Mouse (Mus musculus) liver, embryonic 12.5 days (tissue): ENCODE results near the gene Btbd2. TPM values are rescaled to one million over a fixed set of nuclear protein-coding genes. Genes with fewer than 3 reads are reported as not detected.
"Not testable (repeated sequence)": the region's sequence is repeated elsewhere in the genome, so short reads cannot be mapped to it uniquely, and the experiment has no call there.

Experiments used
- ATAC-seq: fragments of 200-750 bp; cut with Nextera tagmentation; 2 replicates; pipeline ENCODE4 v1.8.0; 2017; ENCODE audit warnings: moderate number of reproducible peaks, mild to moderate bottlenecking, moderate library complexity
- H3K27ac ChIP-seq: fragments of 300-500 bp; sonication (generic); 2 replicates; pipeline ENCODE4 v1.5.1; 2016; ENCODE audit warnings: mild to moderate bottlenecking
- H3K27me3 ChIP-seq: fragments of 300-500 bp; sonication (generic); replicated peaks from 2 replicates; pipeline ENCODE4 v1.6.1; 2016; ENCODE audit warnings: mild to moderate bottlenecking, moderate library complexity
- H3K36me3 ChIP-seq: fragments of 300-500 bp; sonication (generic); 2 replicates; pipeline ENCODE4 v1.6.1; 2016; ENCODE audit warnings: mild to moderate bottlenecking, moderate library complexity
- H3K4me1 ChIP-seq: fragments of 300-500 bp; sonication (generic); 2 replicates; pipeline ENCODE4 v1.6.1; 2016
- H3K4me2 ChIP-seq: fragments of 300-500 bp; sonication (generic); 2 replicates; pipeline ENCODE4 v1.6.1; 2016; ENCODE audit warnings: mild to moderate bottlenecking, moderate library complexity
- H3K4me3 ChIP-seq: fragments of 300-500 bp; sonication (generic); 2 replicates; pipeline ENCODE4 v1.5.1; 2016; ENCODE audit warnings: mild to moderate bottlenecking, moderate library complexity
- H3K9ac ChIP-seq: fragments of 300-500 bp; sonication (generic); 2 replicates; pipeline ENCODE4 v1.6.1; 2016; ENCODE audit warnings: mild to moderate bottlenecking, moderate library complexity
- H3K9me3 ChIP-seq: fragments of 300-500 bp; sonication (generic); replicated peaks from 2 replicates; pipeline ENCODE4 v1.6.1; 2016; ENCODE audit warnings: mild to moderate bottlenecking, moderate library complexity
- WGBS: fragments of 180-500 bp; shearing (Covaris S2); methylation state at CpG from one replicate; pipeline ENCODE4 v1.1.7; 2016; ENCODE audit not compliant: insufficient replicate concordance; 5-methylcytosine and 5-hydroxymethylcytosine counted together
- microRNA-seq: library from miRNA; unstranded; fragments of <30 nt; microRNA quantifications from one replicate; pipeline ENCODE4, GENCODE M21; 2017
- polyA plus RNA-seq: library from polyadenylated mRNA; unstranded; fragments of >200 nt; fragmentation: Nextera tagmentation; extraction: Ambion mirVana; gene quantifications from 2 replicates; pipeline ENCODE4 v1.2.1, GENCODE M21; 2016

Btbd2 gene
- polyA plus RNA-seq, 1 experiment from 2014 or later = 27.3 TPM

DNA sequence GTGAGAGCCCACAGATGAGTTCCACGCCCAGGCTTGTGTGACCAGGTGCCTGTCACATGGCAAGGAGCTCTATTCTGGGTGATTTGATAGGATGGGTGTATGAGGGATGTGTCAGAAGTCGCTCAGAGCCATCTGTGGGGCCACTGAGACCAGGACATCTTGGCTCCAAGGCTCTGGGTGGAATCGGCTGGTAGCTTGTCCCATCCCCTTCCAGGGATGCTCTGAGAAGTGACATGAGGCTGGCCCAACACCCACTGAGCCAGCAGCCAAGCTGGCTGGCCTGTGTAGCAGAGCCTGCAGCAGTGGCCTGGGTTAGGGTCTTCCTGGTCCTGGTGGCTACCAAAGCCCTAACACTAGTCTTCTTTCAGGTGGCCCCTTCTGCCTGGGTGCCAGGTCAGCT lies 48.4 kb downstream of the Btbd2 start:
- Histone ChIP-seq H3K9ac (no peak overlapping the region; the same call in 1 of the 2 replicates), H3K27ac (peak overlapping the region; percentile 2; the same call in 1 of the 2 replicates), H3K27me3 (no peaks in the 10 kb centered on the region), H3K4me3 (no peak overlapping the region), H3K36me3 (peaks cover 79% of the 10 kb centered on the region), H3K9me3 (no peaks in the 10 kb centered on the region), H3K4me2 (no peak overlapping the region), H3K4me1 (peaks cover 71% of the 10 kb centered on the region)
- no peak for ATAC-seq
- WGBS = 80% methylated on average over 3 of the region's 3 CpGs

DNA sequence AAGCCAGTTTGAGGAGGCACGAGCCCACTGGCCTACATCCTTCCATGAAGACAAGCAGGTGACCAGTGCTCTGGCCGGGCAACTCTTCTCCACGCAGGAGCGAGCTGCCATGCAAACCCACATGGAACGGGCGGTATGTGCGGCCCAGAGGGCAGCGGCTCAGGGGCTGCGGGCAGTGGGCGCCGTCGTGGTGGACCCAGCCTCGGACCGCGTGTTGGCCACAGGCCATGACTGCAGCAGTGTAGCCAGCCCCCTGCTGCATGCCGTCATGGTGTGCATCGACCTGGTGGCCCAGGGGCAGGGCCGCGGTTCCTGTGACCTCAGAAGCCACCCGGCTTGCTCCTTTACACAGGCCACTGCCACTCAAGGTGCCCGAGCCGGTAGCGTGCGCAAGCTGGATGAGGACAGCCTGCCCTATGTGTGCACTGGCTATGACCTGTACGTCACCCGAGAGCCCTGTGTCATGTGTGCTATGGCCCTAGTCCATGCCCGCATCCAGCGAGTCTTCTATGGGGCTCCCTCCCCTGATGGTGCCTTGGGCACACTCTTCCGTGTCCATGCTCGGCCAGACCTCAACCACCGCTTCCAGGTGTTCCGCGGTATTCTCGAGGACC lies 50.0 kb downstream of the Btbd2 start:
- H3K9me3 ChIP-seq = no peaks in the 10 kb centered on the region
- no peaks in the 10 kb centered on the region for H3K27me3 ChIP-seq
- ATAC-seq = no peak
- H3K4me3 ChIP-seq = no peak overlapping the region
- peak overlapping the region; percentile 11; the same call in 1 of the 2 replicates for H3K27ac ChIP-seq
- peaks cover 63% of the 10 kb centered on the region for H3K36me3 ChIP-seq
- WGBS = 96% methylated on average over 34 of the region's 34 CpGs
- H3K9ac ChIP-seq = no peak overlapping the region
- H3K4me1 ChIP-seq = peaks cover 81% of the 10 kb centered on the region
- no peak overlapping the region for H3K4me2 ChIP-seq

DNA sequence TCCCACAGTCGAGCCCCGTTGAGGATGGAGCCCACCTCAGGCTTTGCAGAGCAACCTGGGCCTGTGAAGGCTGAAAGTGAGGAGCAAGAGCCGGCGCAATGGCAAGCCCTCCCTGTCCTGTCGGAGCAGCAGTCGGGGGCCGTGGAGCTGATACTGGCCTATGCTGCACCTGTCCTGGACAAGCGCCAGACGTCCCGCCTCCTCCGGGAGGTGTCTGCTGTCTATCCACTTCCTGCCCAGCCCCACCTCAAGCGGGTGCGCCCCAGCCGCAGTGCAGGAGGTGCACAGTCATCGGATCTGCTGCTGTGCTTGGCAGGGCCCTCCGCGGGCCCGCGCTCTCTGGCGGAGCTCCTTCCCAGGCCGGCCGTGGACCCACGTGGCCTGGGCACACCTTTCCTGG lies 50.6 kb downstream of the Btbd2 start:
- H3K27ac ChIP-seq = peak overlapping the region; percentile 11; the same call in 1 of the 2 replicates
- H3K27me3 ChIP-seq = no peaks in the 10 kb centered on the region
- no peak for ATAC-seq
- no peaks in the 10 kb centered on the region for H3K9me3 ChIP-seq
- WGBS = 80% methylated on average over 23 of the region's 23 CpGs
- H3K4me3 ChIP-seq = no peak overlapping the region
- H3K4me1 ChIP-seq = peaks cover 84% of the 10 kb centered on the region
- peaks cover 58% of the 10 kb centered on the region for H3K36me3 ChIP-seq
- H3K9ac ChIP-seq = no peak overlapping the region
- H3K4me2 ChIP-seq = no peak overlapping the region

DNA sequence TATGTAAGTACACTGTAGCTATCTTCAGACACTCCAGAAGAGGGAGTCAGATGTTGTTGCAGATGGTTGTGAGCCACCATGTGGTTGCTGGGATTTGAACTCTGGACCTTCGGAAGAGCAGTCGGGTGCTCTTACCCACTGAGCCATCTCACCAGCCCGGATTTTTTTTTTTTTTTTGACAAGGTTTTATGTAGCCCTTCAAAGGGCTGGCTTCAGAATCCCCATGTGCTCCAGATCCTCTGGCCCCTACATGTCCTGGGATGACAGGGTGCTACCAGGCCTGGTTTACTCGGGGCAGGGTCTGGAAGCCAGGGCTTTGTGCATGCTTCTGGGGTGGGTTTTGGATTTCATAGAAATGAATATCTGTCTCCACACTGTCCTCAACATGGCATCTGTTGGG lies 51.1 kb downstream of the Btbd2 start, which contains the start of gene Gm49322:
Gene Gm49322 (plus strand): TSS at position 301 of the 400 bp plus-strand sequence.
- H3K4me2 ChIP-seq = peak within 1 kb of the TSS; percentile 97
- peak within 1 kb of the TSS; percentile 98 for H3K27ac ChIP-seq
- ATAC-seq, H3K9me3 ChIP-seq, H3K27me3 ChIP-seq: not testable (repeated sequence)
- peaks cover 84% of the 10 kb centered on the region for H3K4me1 ChIP-seq
- H3K9ac ChIP-seq = peak within 1 kb of the TSS; percentile 82
- H3K4me3 ChIP-seq = peak within 1 kb of the TSS; percentile 71
- peaks cover 52% of the 10 kb centered on the region for H3K36me3 ChIP-seq
- 72% methylated on average over 4 of the region's 4 CpGs for WGBS

DNA sequence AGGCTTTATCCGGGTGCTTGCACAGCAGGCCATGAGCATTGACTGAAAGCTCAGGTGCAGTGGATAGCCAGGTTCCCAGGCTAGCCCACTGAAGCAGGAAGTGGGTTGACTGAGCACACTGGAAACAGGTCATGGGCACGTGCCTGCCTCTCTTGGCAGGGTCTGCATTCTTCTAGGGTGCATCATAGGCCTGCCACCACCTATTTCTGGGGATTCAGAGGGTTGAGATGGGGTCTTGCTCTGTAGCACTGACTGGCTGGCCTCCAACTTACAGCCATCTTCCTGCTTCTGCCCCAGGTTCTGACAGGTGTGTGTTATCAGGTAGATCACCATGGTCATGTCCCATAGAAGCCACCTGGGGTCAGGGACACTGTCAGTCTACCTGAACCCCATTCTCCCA lies 51.9 kb downstream of the Btbd2 start:
- Histone ChIP-seq H3K4me2 (peak overlapping the region; percentile 97), H3K36me3 (peaks cover 45% of the 10 kb centered on the region), H3K27ac (peak overlapping the region; percentile 98), H3K9ac (peak overlapping the region; percentile 82), H3K4me3 (peak overlapping the region; percentile 71), H3K9me3 (no peaks in the 10 kb centered on the region), H3K27me3 (no peaks in the 10 kb centered on the region), H3K4me1 (peaks cover 80% of the 10 kb centered on the region)
- 74% methylated on average over 2 of the region's 2 CpGs for WGBS
- ATAC-seq = no peak

DNA sequence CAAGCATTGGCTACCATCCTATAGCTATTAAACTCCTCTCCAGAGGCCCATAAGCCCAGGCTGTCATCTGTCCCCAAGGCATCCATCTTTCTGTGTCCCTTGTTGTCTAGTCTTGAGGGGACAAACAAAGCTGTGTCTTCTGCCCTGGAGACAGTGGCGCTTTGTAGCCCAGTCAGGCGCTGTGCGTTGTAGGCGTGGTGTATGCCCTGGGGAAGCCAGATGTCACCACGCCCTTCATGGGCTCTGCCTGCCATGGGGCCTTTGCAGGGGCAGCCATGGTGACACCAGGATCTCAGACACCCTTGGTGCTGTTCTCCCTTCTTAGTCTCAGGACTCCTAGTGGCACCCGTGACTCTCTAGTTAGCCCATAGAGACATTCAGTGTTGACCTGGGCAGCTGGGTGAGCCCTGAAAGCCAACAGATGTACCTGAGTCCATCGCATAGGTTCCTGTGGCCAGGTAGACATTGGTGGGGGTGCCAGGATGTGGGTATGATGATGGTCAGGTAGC lies 52.8 kb downstream of the Btbd2 start:
- Histone ChIP-seq H3K9ac (peak overlapping the region; percentile 82), H3K36me3 (peaks cover 36% of the 10 kb centered on the region), H3K4me3 (peak overlapping the region; percentile 71), H3K4me1 (peaks cover 77% of the 10 kb centered on the region), H3K27me3 (no peaks in the 10 kb centered on the region), H3K27ac (peak overlapping the region; percentile 98), H3K9me3 (no peaks in the 10 kb centered on the region), H3K4me2 (peak overlapping the region; percentile 97)
- peak; percentile 79 for ATAC-seq
- 35% methylated on average over 7 of the region's 7 CpGs for WGBS

DNA sequence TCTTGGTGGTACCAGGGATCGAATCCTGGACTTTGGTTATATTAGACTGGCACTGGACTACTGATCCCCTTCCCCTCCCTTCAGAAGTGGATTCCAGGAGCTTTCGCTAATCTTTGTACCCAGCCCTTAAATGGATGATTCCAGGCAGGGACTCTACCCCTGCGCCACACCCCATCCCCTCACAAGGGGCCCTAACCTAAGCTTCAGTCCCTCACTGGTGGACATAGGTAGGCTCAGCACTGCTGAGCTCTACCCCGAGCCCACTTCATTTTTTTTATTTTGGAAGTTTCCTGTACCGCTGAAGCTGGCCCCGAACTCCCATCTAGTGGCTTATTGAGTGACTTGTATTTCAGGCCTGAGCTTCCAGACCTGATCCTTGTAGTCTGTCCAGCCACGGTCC lies 53.5 kb downstream of the Btbd2 start:
- WGBS = 19% methylated on average over 7 of the region's 7 CpGs
- Histone ChIP-seq H3K9ac (peak overlapping the region; percentile 82), H3K4me2 (peak overlapping the region; percentile 97), H3K4me3 (peak overlapping the region; percentile 71), H3K4me1 (peaks cover 80% of the 10 kb centered on the region), H3K9me3 (no peaks in the 10 kb centered on the region), H3K36me3 (peaks cover 29% of the 10 kb centered on the region), H3K27me3 (no peaks in the 10 kb centered on the region), H3K27ac (peak overlapping the region; percentile 98)
- peak; percentile 14 for ATAC-seq

DNA sequence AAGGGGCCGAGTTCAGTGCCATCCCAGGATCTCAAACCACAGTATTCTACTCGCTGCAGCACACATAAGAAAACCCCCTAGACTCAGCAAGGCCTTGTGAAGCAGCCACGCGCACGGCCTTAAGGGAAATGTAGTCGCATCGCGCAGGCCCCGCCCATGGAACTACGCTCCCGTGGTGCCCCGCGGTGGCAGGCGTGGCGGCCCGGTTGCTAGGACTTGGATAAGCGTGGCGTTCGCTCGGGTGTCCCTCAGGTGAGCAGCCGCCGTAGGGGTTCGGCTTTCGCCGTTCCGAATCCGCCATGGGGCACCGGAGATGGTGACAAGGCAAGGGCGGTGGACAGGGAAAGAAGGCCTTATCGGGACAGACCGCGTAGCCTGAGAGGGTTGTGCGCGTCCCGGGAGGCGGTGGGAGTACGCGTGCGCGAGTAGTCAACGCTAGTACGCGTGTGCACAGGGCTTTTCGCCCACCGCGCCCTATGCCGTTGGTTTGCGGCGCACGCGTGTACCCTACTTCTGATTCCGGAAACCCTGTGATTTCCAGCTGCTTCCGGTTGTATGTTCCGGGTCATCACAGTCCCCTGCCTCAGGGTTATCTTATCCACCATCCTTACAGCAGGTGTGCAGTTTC lies 54.1 kb downstream of the Btbd2 start, which contains the start of the genes Scamp4 and Adat3:
Gene Scamp4 (plus strand): TSS at position 175 of the 628 bp plus-strand sequence.
Gene Adat3 (plus strand): TSS at position 183 of the 628 bp plus-strand sequence.
- Histone ChIP-seq H3K9me3 (no peaks in the 10 kb centered on the region), H3K4me1 (peaks cover 80% of the 10 kb centered on the region), H3K27me3 (no peaks in the 10 kb centered on the region), H3K4me3 (peak within 1 kb of the TSS; percentile 71), H3K9ac (peak within 1 kb of the TSS; percentile 82), H3K4me2 (peak within 1 kb of the TSS; percentile 97), H3K27ac (peak within 1 kb of the TSS; percentile 98), H3K36me3 (peaks cover 24% of the 10 kb centered on the region)
- under 1% methylated on average over 54 of the region's 54 CpGs for WGBS
- peak; percentile 86 for ATAC-seq

DNA sequence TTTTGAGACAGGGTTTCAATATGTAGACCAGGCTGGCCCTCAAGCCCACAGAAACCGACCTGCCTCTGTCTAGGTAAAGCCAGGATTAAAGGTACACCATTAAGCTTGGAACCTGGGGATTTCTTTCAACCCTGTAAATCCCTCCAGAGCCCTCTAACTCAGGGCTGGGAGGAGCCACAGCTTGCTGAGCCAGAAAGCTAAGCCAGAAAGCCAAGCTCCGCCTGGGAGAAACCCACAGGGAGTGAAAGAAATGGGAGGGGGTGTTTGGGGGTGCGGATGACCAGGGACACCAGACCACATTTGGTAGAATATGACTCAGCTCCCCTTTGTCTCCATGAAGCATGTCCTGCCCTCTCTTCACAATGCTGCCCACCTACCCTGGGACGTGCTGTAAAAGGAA lies 60.6 kb downstream of the Btbd2 start:
- peaks cover 56% of the 10 kb centered on the region for H3K4me1 ChIP-seq
- 57% methylated on average over 4 of the region's 4 CpGs for WGBS
- ATAC-seq = no peak

More for the DNA sequence above, 60.6 kb downstream of the Btbd2 start:
- Histone ChIP-seq H3K9me3 (no peaks in the 10 kb centered on the region), H3K9ac (peak overlapping the region; percentile 15; the same call in 1 of the 2 replicates), H3K4me2 (no peak overlapping the region), H3K27ac (peak overlapping the region; percentile 32; the same call in 1 of the 2 replicates), H3K4me3 (no peak overlapping the region), H3K27me3 (no peaks in the 10 kb centered on the region), H3K36me3 (no peaks in the 10 kb centered on the region)

Small RNA genes lying within 50 kb of the gene (microRNA-seq; reads per million reads assigned to microRNA genes)
- not detected for gene Mir6912

Other genes with a start within 250 kb of the Btbd2 start
- 110 and 115 TPM in 2 replicates for gene Tcf3, start 223.4 kb downstream of the Btbd2 start, polyA plus RNA-seq
- gene Onecut3, start 162.2 kb downstream of the Btbd2 start, polyA plus RNA-seq = 0.29 and 0.33 TPM in 2 replicates
- 0.02 and 0.08 TPM in 2 replicates for gene Atp8b3, start 117.9 kb downstream of the Btbd2 start, polyA plus RNA-seq
- gene Rexo1, start 95.5 kb downstream of the Btbd2 start, polyA plus RNA-seq = 23.2 and 23.9 TPM in 2 replicates
- gene Klf16, start 79.8 kb downstream of the Btbd2 start, polyA plus RNA-seq = 24.0 and 24.7 TPM in 2 replicates
- 86.4 and 88.9 TPM in 2 replicates for gene Abhd17a, start 66.7 kb downstream of the Btbd2 start, polyA plus RNA-seq
- gene Scamp4, start 54.2 kb downstream of the Btbd2 start, polyA plus RNA-seq = 63.3 and 65.2 TPM in 2 replicates
- 7.0 and 7.4 TPM in 2 replicates for gene Adat3, start 54.2 kb downstream of the Btbd2 start, polyA plus RNA-seq
- 2.6 and 3.0 TPM in 2 replicates for gene Gm49322, start 51.0 kb downstream of the Btbd2 start, polyA plus RNA-seq
- gene Csnk1g2, start 34.2 kb downstream of the Btbd2 start, polyA plus RNA-seq = 106 TPM in 2 replicates
- gene Mknk2, start 21.0 kb upstream of the Btbd2 start, polyA plus RNA-seq = 124 and 125 TPM in 2 replicates
- gene Mob3a, start 44.9 kb upstream of the Btbd2 start, polyA plus RNA-seq = 43.9 and 45.3 TPM in 2 replicates
- 10.1 and 10.6 TPM in 2 replicates for gene Izumo4, start 45.1 kb upstream of the Btbd2 start, polyA plus RNA-seq
- 36.5 and 38.2 TPM in 2 replicates for gene Ap3d1, start 85.2 kb upstream of the Btbd2 start, polyA plus RNA-seq
- 15.7 TPM in 2 replicates for gene Dot1l, start 98.1 kb upstream of the Btbd2 start, polyA plus RNA-seq
- gene Sf3a2, start 141.1 kb upstream of the Btbd2 start, polyA plus RNA-seq = 53.5 and 54.1 TPM in 2 replicates
- gene Plekhj1, start 141.6 kb upstream of the Btbd2 start, polyA plus RNA-seq = 134 and 137 TPM in 2 replicates
- gene Amh, start 148.2 kb upstream of the Btbd2 start, polyA plus RNA-seq = 0.07 TPM in 1 of 2 replicates, not detected in the other
- gene Jsrp1, start 156.4 kb upstream of the Btbd2 start, polyA plus RNA-seq = 0.18 and 0.46 TPM in 2 replicates
- 1,528 and 1,635 TPM in 2 replicates for gene Oaz1, start 169.6 kb upstream of the Btbd2 start, polyA plus RNA-seq
- not detected in 2 replicates for gene Lingo3, start 187.0 kb upstream of the Btbd2 start, polyA plus RNA-seq
- gene Lsm7, start 198.1 kb upstream of the Btbd2 start, polyA plus RNA-seq = 235 and 245 TPM in 2 replicates
- gene Sppl2b, start 198.2 kb upstream of the Btbd2 start, polyA plus RNA-seq = 66.1 and 70.5 TPM in 2 replicates
- 0.04 and 0.05 TPM in 2 replicates for gene Tmprss9, start 214.8 kb upstream of the Btbd2 start, polyA plus RNA-seq
- 271 and 301 TPM in 2 replicates for gene Timm13, start 243.9 kb upstream of the Btbd2 start, polyA plus RNA-seq